8 mouse cellular contexts compared by ENCODE assay signal in genomic region chr19:5388588-5389242, GRCm38 (mm10). TPM values are rescaled to one million over a fixed set of nuclear protein-coding genes. Genes with fewer than 3 reads are reported as not detected.
DNase-seq lines count a peak whose midpoint lies in the region; ATAC-seq and TF ChIP-seq lines count a peak whose summit lies in the region.

Sart1 (minus strand) TSS chr19:5388703.

- no peaks in the 10 kb centered on the region for H3K9me3 ChIP-seq in embryonic facial prominence, embryonic 15.5 days (replicated peaks)
- no peaks in the 10 kb centered on the region for H3K9me3 ChIP-seq in limb, embryonic 14.5 days (ENCODE audit: control insufficient read depth, low read length)
- H3K9me3 ChIP-seq in midbrain, postnatal 0 days (ENCODE audit: low read length): no peaks in the 10 kb centered on the region

- WGBS in bone marrow, adult 2 months: under 1% methylated on average over 43 of the region's 43 CpGs
- WGBS in embryonic facial prominence, embryonic 15.5 days: 1% methylated on average over 43 of the region's 43 CpGs
- 4% methylated on average over 43 of the region's 43 CpGs for WGBS in limb, embryonic 14.5 days
- 2% methylated on average over 43 of the region's 43 CpGs for WGBS in midbrain, postnatal 0 days

- H3K27ac ChIP-seq in bone marrow, adult 2 months (ENCODE audit: control insufficient read depth, insufficient read depth, low read depth, low read length, poor library complexity): peak within 1 kb of the TSS; percentile 90
- peak within 1 kb of the TSS; percentile 90 for H3K27ac ChIP-seq in embryonic facial prominence, embryonic 15.5 days (replicated peaks)
- H3K27ac ChIP-seq in limb, embryonic 14.5 days (replicated peaks; ENCODE audit: low read depth, low read length): peak within 1 kb of the TSS; percentile 79
- peak within 1 kb of the TSS; percentile 94 for H3K27ac ChIP-seq in midbrain, postnatal 0 days (ENCODE audit: low read depth, low read length)

- peak within 1 kb of the TSS; percentile 96 for H3K9ac ChIP-seq in embryonic facial prominence, embryonic 15.5 days
- H3K9ac ChIP-seq in limb, embryonic 14.5 days (ENCODE audit: low read depth, low read length, severe bottlenecking): peak within 1 kb of the TSS; percentile 91
- H3K9ac ChIP-seq in midbrain, postnatal 0 days (replicated peaks; ENCODE audit: low read length, poor library complexity, severe bottlenecking): peak within 1 kb of the TSS; percentile 96

- ATAC-seq in embryonic facial prominence, embryonic 15.5 days (ENCODE audit: insufficient number of reproducible peaks, low FRiP score, low TSS enrichment, low read depth): peak; percentile 94
- peak; percentile 95 for ATAC-seq in limb, embryonic 14.5 days (ENCODE audit: low FRiP score, low read depth)
- peak; percentile 95 for ATAC-seq in midbrain, postnatal 0 days (ENCODE audit: low FRiP score)

- peak; percentile 97 for TF ChIP-seq POLR2A in bone marrow, adult 2 months (IDR thresholded peaks at IDR 0.05; ENCODE audit: borderline replicate concordance, control insufficient read depth, low read depth, low read length)
- peak; percentile 72; the same call in 1 of the 2 replicates for TF ChIP-seq POLR2A in limb, embryonic 14.5 days (IDR thresholded peaks at IDR 0.05; ENCODE audit: borderline replicate concordance, extremely low read depth, insufficient read depth, insufficient read length)

- no peak for TF ChIP-seq CTCF in bone marrow, adult 2 months (IDR thresholded peaks at IDR 0.05; ENCODE audit: control insufficient read depth, insufficient read depth, low read length)
- 0 out of 2 replicates have a peak, but pooled peaks have one; percentile 10 for TF ChIP-seq CTCF in midbrain, postnatal 0 days (IDR thresholded peaks at IDR 0.05)

- H3K4me1 ChIP-seq in bone marrow, adult 2 months (ENCODE audit: control insufficient read depth, insufficient read depth, low read length): peaks cover 1% of the 10 kb centered on the region; the same call in 1 of the 2 replicates
- peaks cover 43% of the 10 kb centered on the region for H3K4me1 ChIP-seq in embryonic facial prominence, embryonic 15.5 days
- H3K4me1 ChIP-seq in limb, embryonic 14.5 days (ENCODE audit: control insufficient read depth, insufficient read depth, low read length): peaks cover 23% of the 10 kb centered on the region
- H3K4me1 ChIP-seq in midbrain, postnatal 0 days (ENCODE audit: insufficient read depth, low read length): peaks cover 18% of the 10 kb centered on the region

- DNase-seq in 416B (ENCODE audit: low read depth): peak; percentile 97
- peak; percentile 96 for DNase-seq in heart, adult 8-10 months (ENCODE audit: low spot score)
- peak; percentile 97 for DNase-seq in kidney, adult 9 months
- peak; percentile 99 for DNase-seq in limb, embryonic 14.5 days (ENCODE audit: low spot score)
- DNase-seq in midbrain, postnatal 0 days (ENCODE audit: low spot score): peak; percentile 98
- peak; percentile 89 for DNase-seq in spleen, postnatal 14 days (ENCODE audit: low spot score in 2 of 2)

- H3K36me3 ChIP-seq in embryonic facial prominence, embryonic 15.5 days: peaks cover 20% of the 10 kb centered on the region
- H3K36me3 ChIP-seq in limb, embryonic 14.5 days (ENCODE audit: control insufficient read depth, insufficient read depth, low read length): peaks cover 20% of the 10 kb centered on the region
- peaks cover 20% of the 10 kb centered on the region for H3K36me3 ChIP-seq in midbrain, postnatal 0 days (ENCODE audit: insufficient read depth, low read length)

- H3K4me3 ChIP-seq in bone marrow, adult 2 months (replicated peaks; ENCODE audit: control insufficient read depth, low read depth, low read length): peak within 1 kb of the TSS; percentile 89
- peak within 1 kb of the TSS; percentile 100 for H3K4me3 ChIP-seq in embryonic facial prominence, embryonic 15.5 days (replicated peaks)
- peak within 1 kb of the TSS; percentile 99 for H3K4me3 ChIP-seq in limb, embryonic 14.5 days (replicated peaks; ENCODE audit: low read length)
- H3K4me3 ChIP-seq in midbrain, postnatal 0 days (ENCODE audit: low read depth, low read length): peak within 1 kb of the TSS; percentile 93

- no peaks in the 10 kb centered on the region for H3K27me3 ChIP-seq in embryonic facial prominence, embryonic 15.5 days
- H3K27me3 ChIP-seq in limb, embryonic 14.5 days (ENCODE audit: control insufficient read depth, insufficient read depth, low read length): no peaks in the 10 kb centered on the region
- no peaks in the 10 kb centered on the region for H3K27me3 ChIP-seq in midbrain, postnatal 0 days (ENCODE audit: insufficient read depth, low read length)

- H3K4me2 ChIP-seq in embryonic facial prominence, embryonic 15.5 days (replicated peaks): peak within 1 kb of the TSS; percentile 86
- H3K4me2 ChIP-seq in limb, embryonic 14.5 days (replicated peaks; ENCODE audit: low read depth, low read length, severe bottlenecking): peak within 1 kb of the TSS; percentile 84
- H3K4me2 ChIP-seq in midbrain, postnatal 0 days (ENCODE audit: low read depth, low read length, poor library complexity, severe bottlenecking): peak within 1 kb of the TSS; percentile 79

RNA-seq across cellular contexts. Expression of gene Sart1, which starts in this region (rescaled TPM):
- polyA plus RNA-seq in bone marrow, adult 2 months (2011; ENCODE audit: insufficient read depth, insufficient read length, low replicate concordance, missing spikeins): 161 and 213 TPM in 2 replicates
- 81.5 and 83.5 TPM in 2 replicates for polyA plus RNA-seq in embryonic facial prominence, embryonic 15.5 days (2015; fragmentation: Nextera tagmentation; extraction: Ambion mirVana)
- total RNA-seq in heart, adult 8-10 months (2022): 10 to 100 TPM; 53.9 to 61.4 (median 59.2) TPM
- polyA plus RNA-seq in limb, embryonic 14.5 days (2012; rRNA removed): 49.7 and 66.4 TPM in 2 replicates
- 67.1 and 76.1 TPM in 2 replicates for polyA plus RNA-seq in limb, embryonic 14.5 days (2014; fragmentation: Nextera tagmentation; extraction: Ambion mirVana)
- total RNA-seq in midbrain, postnatal 0 days (2014; rRNA removed): 28.9 and 37.0 TPM in 2 replicates
- 43.4 and 51.0 TPM in 2 replicates for polyA plus RNA-seq in midbrain, postnatal 0 days (2015; fragmentation: Nextera tagmentation; extraction: Ambion mirVana)

Comparison
In these comparisons a context has a peak if more than half of its experiments do, and no peak if none do; other contexts are left out.
1. Peak in every context shown above with its lines: DNase-seq, ATAC-seq, H3K4me3 ChIP-seq and H3K27ac ChIP-seq.